Mouse (Mus musculus): ENCODE results near the gene Slc28a1. TPM values are rescaled to one million over a fixed set of nuclear protein-coding genes. Genes with fewer than 3 reads are reported as not detected.

Slc28a1 gene
- polyA plus RNA-seq, 1 experiment from 2014 or later = 0.59 TPM

DNA sequence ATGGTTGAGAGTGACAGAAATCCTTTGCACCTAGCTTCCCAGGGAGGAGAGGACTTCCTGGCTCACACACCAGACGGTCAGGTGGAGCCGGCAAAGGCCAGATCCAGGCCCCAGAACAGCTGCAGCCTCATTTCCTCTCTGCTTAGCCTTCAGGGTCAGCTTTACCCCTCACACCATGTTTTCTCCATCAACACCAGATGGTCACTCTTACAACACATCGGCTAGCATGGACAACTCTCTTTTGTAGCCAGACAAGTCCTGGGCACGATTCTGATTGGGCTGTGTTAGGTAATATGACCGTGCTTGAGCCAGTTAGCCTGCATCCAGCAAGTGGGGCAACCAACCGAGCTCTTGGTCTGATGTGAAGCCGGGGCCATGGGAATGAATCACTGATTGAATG, 17.3 kb downstream of the Slc28a1 start:
- H3K9me3 ChIP-seq (ENCODE audit: control insufficient read depth) = no peaks in the 10 kb centered on the region
- WGBS = 73% methylated on average over 7 of the region's 7 CpGs
- H3K27me3 ChIP-seq (replicated peaks; ENCODE audit: control insufficient read depth, insufficient read depth, low read length) = no peaks in the 10 kb centered on the region
- no peak for ATAC-seq
- no peaks in the 10 kb centered on the region for H3K36me3 ChIP-seq (ENCODE audit: control insufficient read depth, insufficient read depth)
- H3K4me2 ChIP-seq (replicated peaks; ENCODE audit: low read depth) = no peak overlapping the region
- no peak overlapping the region for H3K27ac ChIP-seq (ENCODE audit: low read depth, low read length)
- H3K9ac ChIP-seq (ENCODE audit: low read depth, low read length) = no peak overlapping the region
- no peaks in the 10 kb centered on the region for H3K4me1 ChIP-seq (replicated peaks; ENCODE audit: control insufficient read depth, insufficient read depth, low read length)
- no peak overlapping the region for H3K4me3 ChIP-seq (ENCODE audit: low read depth, low read length)
- TF ChIP-seq CTCF (IDR thresholded peaks at IDR 0.05; ENCODE audit: low read depth) = no peak

DNA sequence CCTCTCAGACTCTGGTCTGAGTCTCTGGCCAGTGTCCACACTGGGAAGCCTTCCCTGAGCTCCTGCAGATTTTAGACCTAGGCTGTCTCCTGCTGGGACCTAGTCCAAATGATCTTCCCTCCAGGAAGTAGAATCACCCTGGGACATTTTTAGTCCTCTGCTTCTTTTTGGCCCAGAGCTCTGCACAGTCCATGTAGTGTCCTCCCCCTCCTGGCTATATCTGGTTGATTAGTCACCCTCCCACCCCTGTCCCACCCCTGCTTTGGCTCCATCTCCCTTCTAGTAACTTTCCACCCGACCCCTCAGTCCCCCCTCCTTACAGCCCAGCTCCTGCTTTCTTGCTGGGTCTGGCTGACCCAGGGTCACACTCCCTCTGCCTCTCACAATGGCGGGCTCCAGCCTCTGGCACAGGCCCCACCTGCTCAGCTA, 18.3 kb downstream of the Slc28a1 start:
- H3K27ac ChIP-seq (ENCODE audit: low read depth, low read length) = no peak overlapping the region
- H3K9ac ChIP-seq (ENCODE audit: low read depth, low read length) = no peak overlapping the region
- ATAC-seq = no peak
- H3K4me3 ChIP-seq (ENCODE audit: low read depth, low read length) = no peak overlapping the region
- no peak overlapping the region for H3K4me2 ChIP-seq (replicated peaks; ENCODE audit: low read depth)
- no peaks in the 10 kb centered on the region for H3K9me3 ChIP-seq (ENCODE audit: control insufficient read depth)
- no peaks in the 10 kb centered on the region for H3K4me1 ChIP-seq (replicated peaks; ENCODE audit: control insufficient read depth, insufficient read depth, low read length)
- no peaks in the 10 kb centered on the region for H3K36me3 ChIP-seq (ENCODE audit: control insufficient read depth, insufficient read depth)
- TF ChIP-seq CTCF (IDR thresholded peaks at IDR 0.05; ENCODE audit: low read depth) = no peak
- no peaks in the 10 kb centered on the region for H3K27me3 ChIP-seq (replicated peaks; ENCODE audit: control insufficient read depth, insufficient read depth, low read length)
- 49% methylated on average over 2 of the region's 2 CpGs for WGBS

DNA sequence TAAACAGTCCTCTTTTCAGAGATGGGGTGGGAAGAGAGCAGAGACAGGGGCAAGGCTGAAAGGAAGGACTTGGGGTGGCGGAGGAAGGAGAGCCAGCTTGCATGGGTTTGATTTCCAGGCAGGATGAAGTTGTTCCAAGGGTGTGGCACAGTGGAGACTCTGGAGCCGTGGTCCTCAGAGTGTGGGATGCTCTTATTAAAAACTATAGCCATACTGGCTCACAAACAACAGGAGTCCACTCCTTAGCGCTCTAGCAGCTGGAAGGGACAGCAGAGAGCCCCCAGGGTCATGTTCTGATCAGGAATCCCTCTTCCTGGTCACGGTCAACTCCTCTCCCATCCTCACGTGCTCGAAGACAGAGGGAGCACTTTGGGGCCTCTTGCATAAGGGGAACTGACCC, 18.8 kb downstream of the Slc28a1 start:
- no peak for ATAC-seq
- no peak overlapping the region for H3K4me3 ChIP-seq (ENCODE audit: low read depth, low read length)
- no peaks in the 10 kb centered on the region for H3K36me3 ChIP-seq (ENCODE audit: control insufficient read depth, insufficient read depth)
- TF ChIP-seq CTCF (IDR thresholded peaks at IDR 0.05; ENCODE audit: low read depth) = no peak
- no peak overlapping the region; the same call in 1 of the 2 replicates for H3K27ac ChIP-seq (ENCODE audit: low read depth, low read length)
- no peak overlapping the region for H3K4me2 ChIP-seq (replicated peaks; ENCODE audit: low read depth)
- 67% methylated on average over 6 of the region's 6 CpGs for WGBS
- no peak overlapping the region for H3K9ac ChIP-seq (ENCODE audit: low read depth, low read length)
- no peaks in the 10 kb centered on the region for H3K4me1 ChIP-seq (replicated peaks; ENCODE audit: control insufficient read depth, insufficient read depth, low read length)
- no peaks in the 10 kb centered on the region for H3K9me3 ChIP-seq (ENCODE audit: control insufficient read depth)
- no peaks in the 10 kb centered on the region for H3K27me3 ChIP-seq (replicated peaks; ENCODE audit: control insufficient read depth, insufficient read depth, low read length)

DNA sequence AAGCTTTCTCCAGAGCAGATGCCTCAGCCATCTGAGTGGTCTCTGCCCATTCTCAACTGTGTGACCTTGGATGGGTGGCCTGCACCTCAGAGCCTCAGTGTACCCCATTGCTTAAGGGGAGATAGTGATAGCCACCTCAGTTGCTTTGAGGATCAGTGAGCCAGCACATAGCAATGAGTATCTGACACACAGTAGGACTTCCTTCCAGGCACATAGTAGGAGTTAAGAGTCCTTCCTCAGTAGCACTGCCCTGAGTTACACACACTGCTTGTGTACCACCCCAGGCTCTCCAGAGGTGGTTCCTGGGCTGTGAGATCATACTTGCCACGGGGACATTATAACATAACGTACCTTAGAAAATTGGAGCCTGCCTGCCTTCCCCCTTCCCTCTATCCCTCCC, 19.3 kb downstream of the Slc28a1 start:
- no peak for ATAC-seq
- H3K27ac ChIP-seq (ENCODE audit: low read depth, low read length) = no peak overlapping the region
- no peaks in the 10 kb centered on the region for H3K36me3 ChIP-seq (ENCODE audit: control insufficient read depth, insufficient read depth)
- H3K9me3 ChIP-seq (ENCODE audit: control insufficient read depth) = no peaks in the 10 kb centered on the region
- no peaks in the 10 kb centered on the region for H3K27me3 ChIP-seq (replicated peaks; ENCODE audit: control insufficient read depth, insufficient read depth, low read length)
- no peak for TF ChIP-seq CTCF (IDR thresholded peaks at IDR 0.05; ENCODE audit: low read depth)
- H3K9ac ChIP-seq (ENCODE audit: low read depth, low read length) = no peak overlapping the region
- WGBS = 82% methylated on average over 2 of the region's 2 CpGs
- H3K4me3 ChIP-seq (ENCODE audit: low read depth, low read length) = no peak overlapping the region
- H3K4me1 ChIP-seq (replicated peaks; ENCODE audit: control insufficient read depth, insufficient read depth, low read length) = no peaks in the 10 kb centered on the region
- no peak overlapping the region for H3K4me2 ChIP-seq (replicated peaks; ENCODE audit: low read depth)

DNA sequence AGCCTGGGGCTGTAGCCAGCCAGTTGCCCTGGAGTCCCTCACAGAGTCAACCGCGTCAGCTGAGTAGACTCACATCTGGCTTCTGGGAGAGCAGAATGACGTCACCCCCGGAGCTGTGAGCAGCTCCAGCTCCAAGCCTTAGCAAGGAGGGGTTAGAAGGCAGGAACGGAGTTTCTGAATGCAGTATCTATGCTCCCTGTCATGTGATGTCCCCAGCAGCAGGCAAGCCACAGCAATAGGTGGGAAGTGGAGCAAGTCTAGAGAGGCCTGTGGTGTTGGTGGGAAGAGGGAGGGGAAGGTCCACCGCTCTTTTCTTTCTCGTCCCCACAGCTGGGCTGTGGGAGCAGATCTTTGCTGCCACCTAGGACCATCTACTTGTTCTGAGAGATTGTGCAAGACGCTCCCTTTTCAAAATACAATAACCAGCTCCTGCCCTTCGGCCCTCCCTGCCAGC, 20.0 kb downstream of the Slc28a1 start:
- Histone ChIP-seq H3K27me3 (replicated peaks; ENCODE audit: control insufficient read depth, insufficient read depth, low read length) (no peaks in the 10 kb centered on the region), H3K36me3 (ENCODE audit: control insufficient read depth, insufficient read depth) (no peaks in the 10 kb centered on the region), H3K4me2 (replicated peaks; ENCODE audit: low read depth) (peak overlapping the region; percentile 21), H3K9ac (ENCODE audit: low read depth, low read length) (no peak overlapping the region), H3K4me1 (replicated peaks; ENCODE audit: control insufficient read depth, insufficient read depth, low read length) (no peaks in the 10 kb centered on the region), H3K4me3 (ENCODE audit: low read depth, low read length) (no peak overlapping the region), H3K9me3 (ENCODE audit: control insufficient read depth) (no peaks in the 10 kb centered on the region), H3K27ac (ENCODE audit: low read depth, low read length) (peak overlapping the region; percentile 47; the same call in 1 of the 2 replicates)
- 4% methylated on average over 9 of the region's 9 CpGs for WGBS
- peak; percentile 83 for ATAC-seq
- TF ChIP-seq CTCF (IDR thresholded peaks at IDR 0.05; ENCODE audit: low read depth) = peak; percentile 72

DNA sequence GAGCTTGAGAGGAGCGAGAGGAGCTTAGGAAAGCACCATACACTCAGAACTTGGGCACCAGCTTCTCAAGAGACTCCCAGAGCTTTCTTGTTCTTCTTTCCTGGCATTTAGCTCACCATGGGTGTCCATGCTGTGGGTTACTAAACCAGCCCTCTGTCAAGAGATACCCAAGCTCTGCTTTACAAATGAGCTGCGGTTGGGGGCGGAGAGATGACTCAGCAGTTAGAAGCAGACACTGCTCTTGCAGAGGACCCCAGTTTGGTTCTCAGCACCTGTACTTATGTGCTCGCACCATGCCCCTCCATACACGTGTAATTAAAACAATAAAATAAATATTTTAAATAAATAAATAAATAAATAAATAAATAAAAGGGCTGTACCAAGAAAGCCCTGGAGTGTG, 22.7 kb downstream of the Slc28a1 start:
- H3K27me3 ChIP-seq (replicated peaks; ENCODE audit: control insufficient read depth, insufficient read depth, low read length) = no peaks in the 10 kb centered on the region
- no peak overlapping the region for H3K4me3 ChIP-seq (ENCODE audit: low read depth, low read length)
- no peak for ATAC-seq
- no peaks in the 10 kb centered on the region for H3K9me3 ChIP-seq (ENCODE audit: control insufficient read depth)
- no peak overlapping the region for H3K27ac ChIP-seq (ENCODE audit: low read depth, low read length)
- TF ChIP-seq CTCF (IDR thresholded peaks at IDR 0.05; ENCODE audit: low read depth) = no peak
- no peaks in the 10 kb centered on the region for H3K36me3 ChIP-seq (ENCODE audit: control insufficient read depth, insufficient read depth)
- no peak overlapping the region for H3K9ac ChIP-seq (ENCODE audit: low read depth, low read length)
- WGBS = 89% methylated on average over 5 of the region's 5 CpGs
- H3K4me2 ChIP-seq (replicated peaks; ENCODE audit: low read depth) = no peak overlapping the region
- H3K4me1 ChIP-seq (replicated peaks; ENCODE audit: control insufficient read depth, insufficient read depth, low read length) = no peaks in the 10 kb centered on the region

DNA sequence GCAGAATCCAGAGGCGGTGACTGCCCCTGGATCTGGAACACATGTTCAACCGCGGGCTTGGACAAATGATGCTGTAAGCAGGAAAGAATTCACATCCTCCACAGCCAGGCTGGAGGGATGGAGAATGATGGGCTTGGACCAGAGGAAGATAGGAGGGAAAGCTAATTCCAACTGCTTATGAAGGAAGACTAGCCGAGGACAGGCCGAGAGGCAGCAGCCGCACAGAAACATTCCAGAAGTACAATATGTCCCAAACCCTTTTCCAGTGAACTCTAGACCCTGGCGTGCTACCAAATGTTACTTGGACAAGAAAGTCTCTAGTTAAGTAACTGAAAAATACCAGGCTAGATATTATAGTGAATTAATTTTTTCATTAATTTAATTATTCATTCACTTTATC, 24.5 kb downstream of the Slc28a1 start:
- Histone ChIP-seq H3K9ac (ENCODE audit: low read depth, low read length) (no peak overlapping the region), H3K4me2 (replicated peaks; ENCODE audit: low read depth) (no peak overlapping the region), H3K27ac (ENCODE audit: low read depth, low read length) (no peak overlapping the region), H3K27me3 (replicated peaks; ENCODE audit: control insufficient read depth, insufficient read depth, low read length) (no peaks in the 10 kb centered on the region), H3K4me3 (ENCODE audit: low read depth, low read length) (no peak overlapping the region), H3K4me1 (replicated peaks; ENCODE audit: control insufficient read depth, insufficient read depth, low read length) (no peaks in the 10 kb centered on the region), H3K36me3 (ENCODE audit: control insufficient read depth, insufficient read depth) (no peaks in the 10 kb centered on the region), H3K9me3 (ENCODE audit: control insufficient read depth) (no peaks in the 10 kb centered on the region)
- ATAC-seq = no peak
- 72% methylated on average over 7 of the region's 7 CpGs for WGBS
- no peak for TF ChIP-seq CTCF (IDR thresholded peaks at IDR 0.05; ENCODE audit: low read depth)

Data from intestine, postnatal 0 days (tissue).